Mouse (Mus musculus) layer of hippocampus, adult 9-11 months (tissue): ENCODE measurements around the gene Klrc1.
"Not testable (repeated sequence)": the region's sequence is repeated elsewhere in the genome, so short reads cannot be mapped to it uniquely, and the experiment has no call there.

Experiments
- DNase-seq: peaks from one replicate; pipeline ENCODE4 v3.0.0; 2022

Gene Klrc1

GRCm38 (mm10) chr6:129678873-129679272 lies at the start of gene Klrc1:
Gene Klrc1, minus strand, starts transcription at chr6:129678973.
- no peak for DNase-seq

- DNase-seq = no peak
Measured at GRCm38 (mm10) chr6:129727237-129727636, 48.5 kb upstream of the Klrc1 start.

GRCm38 (mm10) chr6:129721390-129721789 lies 42.6 kb upstream of the Klrc1 start:
- no peak for DNase-seq

GRCm38 (mm10) chr6:129720487-129720886 lies 41.7 kb upstream of the Klrc1 start:
- DNase-seq = no peak

GRCm38 (mm10) chr6:129717032-129717431 lies 38.3 kb upstream of the Klrc1 start, which contains the start of gene Klri1:
Gene Klri1, minus strand, starts transcription at chr6:129717132.
- DNase-seq = no peak

- no peak for DNase-seq
Measured at GRCm38 (mm10) chr6:129713566-129713965, 34.8 kb upstream of the Klrc1 start.

- not testable (repeated sequence) for DNase-seq
Measured at GRCm38 (mm10) chr6:129691436-129691835, 12.7 kb upstream of the Klrc1 start.

- DNase-seq = no peak
Measured at GRCm38 (mm10) chr6:129680379-129680778, 1.6 kb upstream of the Klrc1 start.

- not testable (repeated sequence) for DNase-seq
Measured at GRCm38 (mm10) chr6:129661301-129661700, 17.5 kb downstream of the Klrc1 start.

GRCm38 (mm10) chr6:129660589-129660988 lies 18.2 kb downstream of the Klrc1 start, which contains the start of gene Klrc2:
Gene Klrc2, minus strand, starts transcription at chr6:129660689.
- DNase-seq = not testable (repeated sequence)

GRCm38 (mm10) chr6:129644054-129644453 lies 34.7 kb downstream of the Klrc1 start:
- not testable (repeated sequence) for DNase-seq

- not testable (repeated sequence) for DNase-seq
Measured at GRCm38 (mm10) chr6:129643237-129643636, 35.5 kb downstream of the Klrc1 start, which contains the start of gene Klrc3. Gene Klrc3, minus strand, starts transcription at chr6:129643337.

GRCm38 (mm10) chr6:129631046-129631445 lies 47.7 kb downstream of the Klrc1 start:
- not testable (repeated sequence) for DNase-seq

GRCm38 (mm10) chr6:129623735-129624134 lies 55.0 kb downstream of the Klrc1 start, which contains the start of gene Klrk1:
Gene Klrk1, minus strand, starts transcription at chr6:129623864.
- DNase-seq = no peak
